Mouse (Mus musculus) liver, adult (tissue): ENCODE data around the gene Bphl.

Source experiments
- GATA4 ChIP-seq: IDR thresholded peaks from 2 replicates; pipeline ENCODE4 v1.6.1; 2014; ENCODE audit warnings: mild to moderate bottlenecking, low read length; ENCODE audit not compliant: insufficient replicate concordance

Gene Bphl

GRCm38 (mm10) chr13:34101247-34101646 lies 63.9 kb downstream of the Bphl start:
- TF ChIP-seq GATA4 = no peak

GRCm38 (mm10) chr13:34101908-34102307 lies 64.5 kb downstream of the Bphl start:
- no peak for TF ChIP-seq GATA4

DNA sequence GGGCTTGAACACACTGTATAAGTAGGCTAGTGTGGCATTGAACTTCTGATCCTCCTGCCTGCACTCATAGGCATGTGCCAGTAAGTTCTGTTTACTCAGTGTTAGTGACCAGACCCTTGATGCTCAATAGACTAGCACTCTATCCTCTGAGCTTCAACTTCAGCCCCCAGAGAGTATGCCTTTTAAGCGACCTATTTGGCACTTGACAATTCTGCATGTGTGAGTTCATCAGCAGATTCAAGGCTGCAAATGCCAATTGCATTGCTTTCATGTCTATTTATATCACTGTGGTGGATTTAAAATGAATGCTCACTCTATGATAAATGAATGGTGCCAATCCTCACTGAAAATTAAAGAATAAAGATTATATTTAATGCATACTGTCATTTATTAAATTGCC lies 68.0 kb downstream of the Bphl start:
- no peak for TF ChIP-seq GATA4

- no peak for TF ChIP-seq GATA4
Measured at GRCm38 (mm10) chr13:34106256-34106655, 68.9 kb downstream of the Bphl start.

GRCm38 (mm10) chr13:34106999-34107398 lies 69.6 kb downstream of the Bphl start:
- TF ChIP-seq GATA4 = no peak

- no peak for TF ChIP-seq GATA4
Measured at GRCm38 (mm10) chr13:34109035-34109676, 71.8 kb downstream of the Bphl start.

GRCm38 (mm10) chr13:34109677-34110058 lies 72.3 kb downstream of the Bphl start:
- TF ChIP-seq GATA4 = no peak

GRCm38 (mm10) chr13:34111019-34111418 lies 73.6 kb downstream of the Bphl start:
- no peak for TF ChIP-seq GATA4

- no peak; the same call in 1 of the 2 replicates for TF ChIP-seq GATA4
Measured at GRCm38 (mm10) chr13:34111878-34112277, 74.5 kb downstream of the Bphl start.

DNA sequence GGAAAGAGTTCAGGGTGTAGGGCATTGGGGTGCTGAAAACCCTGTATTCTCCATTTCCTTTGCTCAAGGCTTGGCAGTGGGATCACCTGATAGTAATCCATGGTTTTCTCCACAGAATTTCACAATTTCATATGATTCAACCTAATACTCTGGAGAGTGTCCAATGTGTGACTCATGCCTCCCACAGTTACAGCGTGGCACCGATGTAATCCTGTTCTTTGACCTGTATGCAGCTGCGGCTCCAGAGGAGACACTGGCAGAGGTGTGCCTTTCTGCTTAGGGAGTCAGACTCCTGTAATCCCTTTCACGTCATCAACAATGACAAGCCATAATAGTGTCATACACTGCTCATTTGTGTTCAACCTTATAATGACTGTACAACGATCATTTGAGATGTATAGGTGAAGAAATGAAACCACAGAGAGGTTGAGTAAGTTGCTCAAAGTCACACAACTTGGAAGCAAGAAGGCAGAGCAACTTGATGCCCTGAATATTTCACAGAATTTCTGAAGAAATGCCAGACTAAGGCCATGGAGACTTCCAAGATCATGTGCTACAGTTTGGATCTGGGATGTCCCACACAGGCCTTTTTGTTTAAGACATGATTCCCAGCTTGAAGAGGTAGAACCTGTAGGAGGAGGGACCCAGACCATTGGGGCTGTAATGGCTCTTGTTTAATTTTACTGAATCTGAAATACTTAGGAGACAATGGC lies 75.1 kb downstream of the Bphl start:
- no peak for TF ChIP-seq GATA4

- no peak for TF ChIP-seq GATA4
Measured at GRCm38 (mm10) chr13:34113086-34113485, 75.7 kb downstream of the Bphl start.

DNA sequence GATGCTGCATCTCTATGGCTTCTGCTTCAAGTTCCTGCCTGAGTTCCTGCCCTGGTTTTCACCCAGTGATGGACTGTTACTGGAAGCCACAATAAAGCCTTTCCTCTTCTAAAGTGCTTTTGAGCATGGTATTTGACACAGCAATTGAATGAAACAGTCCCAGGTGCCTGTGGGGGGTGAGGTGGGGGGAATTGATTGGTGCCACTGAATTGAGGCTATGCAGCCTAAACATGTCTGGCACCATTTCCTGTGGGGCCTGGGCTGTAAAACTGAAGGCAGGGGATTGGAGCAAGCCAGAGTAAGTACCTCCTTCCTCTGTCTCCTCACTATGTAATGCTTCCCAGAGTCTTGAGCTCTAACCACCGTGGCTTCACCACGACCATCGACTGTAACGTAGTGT lies 77.3 kb downstream of the Bphl start:
- TF ChIP-seq GATA4 = no peak

DNA sequence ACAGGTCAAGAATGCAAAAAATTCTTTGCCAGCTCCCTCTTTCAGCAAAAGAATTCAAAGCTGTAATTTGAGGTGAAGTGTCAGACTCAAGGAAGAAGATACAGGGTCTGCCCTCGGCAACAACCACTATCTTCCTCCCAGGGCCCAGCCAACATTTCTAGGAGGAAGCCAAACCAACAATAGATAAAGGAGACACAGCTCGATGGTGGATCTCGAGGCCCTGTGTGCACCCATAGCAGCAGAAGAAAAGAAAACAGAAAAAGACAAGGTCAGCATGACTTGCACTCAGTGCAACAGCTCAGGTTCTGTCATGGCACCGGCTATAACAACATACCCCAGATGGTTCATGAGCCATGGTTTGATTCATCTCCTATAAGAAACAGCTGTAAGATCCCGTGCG lies 79.1 kb downstream of the Bphl start:
- no peak for TF ChIP-seq GATA4

DNA sequence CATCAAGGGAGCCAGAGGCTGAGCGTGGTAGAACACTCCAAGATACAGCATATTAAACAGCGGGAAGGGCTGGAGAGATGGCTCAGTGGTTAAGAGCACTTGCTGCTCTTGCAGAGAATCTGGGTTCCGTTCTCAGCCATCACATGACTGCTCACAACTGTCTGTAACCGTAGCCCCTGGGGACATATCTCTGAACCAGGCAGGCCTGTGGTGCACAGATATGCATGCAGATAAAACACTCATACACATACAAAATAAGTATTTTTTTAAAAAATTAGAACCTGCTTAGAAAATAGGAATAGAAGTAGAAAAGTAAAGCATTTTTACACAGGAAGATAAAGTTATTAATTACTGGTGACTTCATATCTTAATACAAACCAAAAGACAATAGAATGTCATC lies 81.4 kb downstream of the Bphl start:
- TF ChIP-seq GATA4 = no peak

GRCm38 (mm10) chr13:34119406-34119805 lies 82.0 kb downstream of the Bphl start:
- no peak for TF ChIP-seq GATA4

- no peak for TF ChIP-seq GATA4
Measured at GRCm38 (mm10) chr13:34120536-34120935, 83.1 kb downstream of the Bphl start.
